Mouse (Mus musculus): Measurements from ENCODE around the gene Olfr1499. TPM values are rescaled to one million over a fixed set of nuclear protein-coding genes. Genes with fewer than 3 reads are reported as not detected.

Olfr1499 gene
- polyA plus RNA-seq, 1 experiment: not detected

DNA sequence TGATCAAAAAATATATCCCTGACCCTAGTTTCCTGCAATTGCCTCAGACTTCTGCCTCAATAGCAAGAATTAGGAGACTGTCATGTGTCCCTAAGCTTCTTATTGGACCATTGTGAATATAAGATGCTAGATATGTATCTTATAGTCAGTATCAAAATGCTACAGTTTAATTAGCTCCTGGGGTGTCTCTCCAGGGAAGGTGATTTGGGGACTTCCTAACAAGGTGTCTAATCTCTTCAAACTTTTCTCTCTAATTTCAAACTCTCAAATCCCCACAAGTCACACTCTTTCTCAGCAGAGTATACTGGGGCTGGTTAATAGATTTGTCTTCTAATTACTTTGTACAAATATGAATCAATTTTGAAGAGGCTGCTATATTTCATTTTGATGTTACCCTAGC is 21.1 kb downstream of the Olfr1499 start, which contains the start of gene Olfr1497:
Olfr1497 (minus strand) TSS at position 101 of the 400 bp plus-strand sequence.
- Histone ChIP-seq H3K4me3 (ENCODE audit: control insufficient read depth, low read depth, low read length) (peak within 1 kb of the TSS; percentile 10; the same call in 1 of the 2 replicates), H3K27ac (ENCODE audit: control insufficient read depth, insufficient read depth, low read depth, low read length) (no peak within 1 kb of the TSS), H3K36me3 (ENCODE audit: control insufficient read depth, insufficient read depth, low read length) (no peaks in the 10 kb centered on the region), H3K27me3 (ENCODE audit: control insufficient read depth, insufficient read depth, low read length) (no peaks in the 10 kb centered on the region), H3K4me1 (ENCODE audit: control insufficient read depth, insufficient read depth, low read length) (no peaks in the 10 kb centered on the region)
- TF ChIP-seq POLR2A (IDR thresholded peaks at IDR 0.05; ENCODE audit: control insufficient read depth, low read depth, low read length) (no peak), CTCF (IDR thresholded peaks at IDR 0.05; ENCODE audit: control insufficient read depth, insufficient read depth, insufficient replicate concordance, low read depth, low read length) (no peak)

- Histone ChIP-seq H3K4me1 (ENCODE audit: control insufficient read depth, insufficient read depth, low read length) (no peaks in the 10 kb centered on the region), H3K27me3 (ENCODE audit: control insufficient read depth, insufficient read depth, low read length) (no peaks in the 10 kb centered on the region), H3K4me3 (ENCODE audit: control insufficient read depth, low read depth, low read length) (no peak within 1 kb of the TSS), H3K36me3 (ENCODE audit: control insufficient read depth, insufficient read depth, low read length) (no peaks in the 10 kb centered on the region), H3K27ac (ENCODE audit: control insufficient read depth, insufficient read depth, low read depth, low read length) (no peak within 1 kb of the TSS)
- TF ChIP-seq POLR2A (IDR thresholded peaks at IDR 0.05; ENCODE audit: control insufficient read depth, low read depth, low read length): no peak
- no peak for TF ChIP-seq CTCF (IDR thresholded peaks at IDR 0.05; ENCODE audit: control insufficient read depth, insufficient read depth, insufficient replicate concordance, low read depth, low read length)
Measured at GRCm38 (mm10) chr19:13777578-13777977, 41.7 kb downstream of the Olfr1499 start, which contains the start of gene Olfr1496. Gene Olfr1496 (plus strand): TSS chr19:13777878.

- Histone ChIP-seq H3K27ac (ENCODE audit: control insufficient read depth, insufficient read depth, low read depth, low read length) (no peak overlapping the region), H3K4me3 (ENCODE audit: control insufficient read depth, low read depth, low read length) (no peak overlapping the region), H3K36me3 (ENCODE audit: control insufficient read depth, insufficient read depth, low read length) (no peaks in the 10 kb centered on the region), H3K27me3 (ENCODE audit: control insufficient read depth, insufficient read depth, low read length) (no peaks in the 10 kb centered on the region), H3K4me1 (ENCODE audit: control insufficient read depth, insufficient read depth, low read length) (no peaks in the 10 kb centered on the region)
- TF ChIP-seq POLR2A (IDR thresholded peaks at IDR 0.05; ENCODE audit: control insufficient read depth, low read depth, low read length) (no peak), CTCF (IDR thresholded peaks at IDR 0.05; ENCODE audit: control insufficient read depth, insufficient read depth, insufficient replicate concordance, low read depth, low read length) (no peak)
Measured at GRCm38 (mm10) chr19:13768565-13769276, 50.5 kb downstream of the Olfr1499 start.

DNA sequence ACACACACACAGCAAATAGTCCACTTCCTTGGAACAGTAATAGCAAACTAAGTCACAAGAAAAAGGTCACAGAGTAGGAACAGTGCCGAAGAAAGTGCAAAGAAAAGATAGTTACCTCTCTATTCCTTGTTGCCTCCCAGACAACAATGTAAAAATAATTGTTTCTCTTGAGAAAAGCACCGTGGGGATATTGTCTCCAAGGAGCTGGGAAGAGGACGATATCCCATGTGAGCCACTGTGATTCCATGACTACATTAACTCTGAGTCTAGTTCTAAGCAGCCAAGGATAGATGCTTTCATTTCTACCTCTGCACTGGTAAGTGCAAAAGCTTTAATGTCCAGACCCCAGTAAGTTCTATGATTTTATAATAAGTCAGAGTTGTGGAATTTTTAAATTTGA is 54.9 kb downstream of the Olfr1499 start, which contains the start of gene Olfr1495:
Olfr1495 (plus strand) TSS at position 301 of the 400 bp plus-strand sequence.
- H3K27me3 ChIP-seq (ENCODE audit: control insufficient read depth, insufficient read depth, low read length): no peaks in the 10 kb centered on the region
- H3K4me1 ChIP-seq (ENCODE audit: control insufficient read depth, insufficient read depth, low read length): no peaks in the 10 kb centered on the region
- no peaks in the 10 kb centered on the region for H3K36me3 ChIP-seq (ENCODE audit: control insufficient read depth, insufficient read depth, low read length)
- no peak within 1 kb of the TSS for H3K4me3 ChIP-seq (ENCODE audit: control insufficient read depth, low read depth, low read length)
- no peak for TF ChIP-seq CTCF (IDR thresholded peaks at IDR 0.05; ENCODE audit: control insufficient read depth, insufficient read depth, insufficient replicate concordance, low read depth, low read length)
- TF ChIP-seq POLR2A (IDR thresholded peaks at IDR 0.05; ENCODE audit: control insufficient read depth, low read depth, low read length): no peak
- H3K27ac ChIP-seq (ENCODE audit: control insufficient read depth, insufficient read depth, low read depth, low read length): no peak within 1 kb of the TSS

Other genes starting within 250 kb of the Olfr1499 start
- gene Olfr1484, start 235.9 kb downstream of the Olfr1499 start, polyA plus RNA-seq (2012; rRNA removed): not detected in 2 replicates
- not detected in 2 replicates for gene Olfr1487, start 202.1 kb downstream of the Olfr1499 start, polyA plus RNA-seq (2012; rRNA removed)
- gene Olfr1489, start 187.8 kb downstream of the Olfr1499 start, polyA plus RNA-seq (2012; rRNA removed): not detected in 2 replicates
- not detected in 2 replicates for gene Olfr1490, start 168.4 kb downstream of the Olfr1499 start, polyA plus RNA-seq (2012; rRNA removed)
- not detected in 2 replicates for gene Olfr1491, start 122.2 kb downstream of the Olfr1499 start, polyA plus RNA-seq (2012; rRNA removed)
- not detected in 2 replicates for gene Olfr1493-ps1, start 96.2 kb downstream of the Olfr1499 start, polyA plus RNA-seq (2012; rRNA removed)
- not detected in 2 replicates for gene Olfr1494, start 79.7 kb downstream of the Olfr1499 start, polyA plus RNA-seq (2012; rRNA removed)
- not detected in 2 replicates for gene Olfr1495, start 54.8 kb downstream of the Olfr1499 start, polyA plus RNA-seq (2012; rRNA removed)
- gene Olfr1496, start 41.6 kb downstream of the Olfr1499 start, polyA plus RNA-seq (2012; rRNA removed): not detected in 2 replicates
- gene Olfr1497, start 21.2 kb downstream of the Olfr1499 start, polyA plus RNA-seq (2012; rRNA removed): 0.14 and 0.19 TPM in 2 replicates
- not detected in 2 replicates for gene Olfr1500, start 11.0 kb upstream of the Olfr1499 start, polyA plus RNA-seq (2012; rRNA removed)
- not detected in 2 replicates for gene Olfr1501, start 31.2 kb upstream of the Olfr1499 start, polyA plus RNA-seq (2012; rRNA removed)
- gene Olfr1502, start 42.3 kb upstream of the Olfr1499 start, polyA plus RNA-seq (2012; rRNA removed): not detected in 2 replicates
- gene Olfr1504, start 78.5 kb upstream of the Olfr1499 start, polyA plus RNA-seq (2012; rRNA removed): not detected in 2 replicates
- not detected in 2 replicates for gene Olfr1505, start 94.1 kb upstream of the Olfr1499 start, polyA plus RNA-seq (2012; rRNA removed)

Data from testis, adult 2 months (tissue).